Mouse (Mus musculus): ENCODE measurements at regions not wholly inside any gene's neighbourhood (a gene's known extent, or its start where the extent isn't known, plus 50 kb on each side); places are given as distances from the start of the nearest gene placed in this dataset.
"Not testable (repeated sequence)": the region's sequence is repeated elsewhere in the genome, so short reads cannot be mapped to it uniquely, and the experiment has no call there.

DNA sequence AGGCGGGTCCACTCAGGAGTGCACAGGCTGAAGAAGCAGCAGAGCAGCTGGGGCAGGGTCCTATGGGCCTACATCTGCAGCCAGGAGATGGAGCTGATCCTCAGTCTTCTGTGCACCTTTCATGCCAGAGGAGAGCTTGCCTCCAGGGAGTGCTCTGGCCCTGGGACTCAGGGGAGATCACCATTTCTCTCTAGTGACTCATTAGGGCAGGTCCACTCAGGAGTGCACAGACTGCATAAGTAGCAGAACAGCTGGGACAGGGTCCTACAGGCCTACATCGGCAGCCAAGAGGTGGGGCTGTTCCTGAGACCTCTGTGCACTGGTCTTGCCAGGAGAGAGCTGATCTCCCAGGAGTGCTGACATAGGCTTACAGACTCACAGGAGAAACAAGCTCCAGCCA lies 159.4 kb upstream of the Gm21897 start:
- no peak for DNase-seq (ENCODE audit: low spot score in 2 of 2)

DNA sequence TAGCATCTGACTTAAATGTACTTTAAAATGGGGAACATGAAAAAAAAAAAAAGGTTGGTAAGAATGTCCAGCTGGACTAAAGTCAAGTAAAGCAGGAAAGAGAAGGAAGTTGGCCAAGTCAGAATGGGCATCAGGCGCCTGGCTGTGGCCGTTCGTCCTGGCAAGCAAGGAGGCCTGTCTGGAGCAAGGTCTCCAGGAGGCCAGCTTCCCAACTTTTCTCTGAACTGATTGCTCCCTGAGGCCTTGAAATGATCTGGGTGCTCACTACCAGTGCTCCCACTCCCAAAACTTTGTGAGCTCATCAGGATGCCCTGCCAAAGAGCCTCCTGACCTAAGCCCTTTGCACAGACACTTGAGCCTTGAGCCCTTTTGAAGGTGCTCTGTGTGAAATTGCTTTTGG lies 141.7 kb upstream of the Gm21897 start:
- no peak for DNase-seq (ENCODE audit: low spot score in 2 of 2)

DNA sequence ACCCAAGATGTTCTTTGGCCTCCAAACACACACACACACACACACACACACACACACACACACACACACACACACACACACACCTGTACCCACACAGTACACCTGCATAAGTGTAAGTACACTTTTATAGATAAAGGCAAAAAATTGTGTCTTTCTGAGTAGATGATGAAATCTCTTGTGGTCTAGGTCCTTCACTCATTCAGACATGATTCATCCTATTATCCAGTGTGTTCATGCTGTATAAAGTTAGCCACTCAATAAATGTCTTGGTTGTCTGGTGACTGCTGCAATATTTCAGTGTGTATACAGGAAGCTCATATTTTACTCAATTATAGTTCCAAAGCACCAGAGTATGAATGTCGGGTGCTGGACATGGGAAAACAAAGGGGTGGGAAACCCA lies 131.5 kb upstream of the Gm21897 start:
- DNase-seq (ENCODE audit: low spot score in 2 of 2), result no peak

DNA sequence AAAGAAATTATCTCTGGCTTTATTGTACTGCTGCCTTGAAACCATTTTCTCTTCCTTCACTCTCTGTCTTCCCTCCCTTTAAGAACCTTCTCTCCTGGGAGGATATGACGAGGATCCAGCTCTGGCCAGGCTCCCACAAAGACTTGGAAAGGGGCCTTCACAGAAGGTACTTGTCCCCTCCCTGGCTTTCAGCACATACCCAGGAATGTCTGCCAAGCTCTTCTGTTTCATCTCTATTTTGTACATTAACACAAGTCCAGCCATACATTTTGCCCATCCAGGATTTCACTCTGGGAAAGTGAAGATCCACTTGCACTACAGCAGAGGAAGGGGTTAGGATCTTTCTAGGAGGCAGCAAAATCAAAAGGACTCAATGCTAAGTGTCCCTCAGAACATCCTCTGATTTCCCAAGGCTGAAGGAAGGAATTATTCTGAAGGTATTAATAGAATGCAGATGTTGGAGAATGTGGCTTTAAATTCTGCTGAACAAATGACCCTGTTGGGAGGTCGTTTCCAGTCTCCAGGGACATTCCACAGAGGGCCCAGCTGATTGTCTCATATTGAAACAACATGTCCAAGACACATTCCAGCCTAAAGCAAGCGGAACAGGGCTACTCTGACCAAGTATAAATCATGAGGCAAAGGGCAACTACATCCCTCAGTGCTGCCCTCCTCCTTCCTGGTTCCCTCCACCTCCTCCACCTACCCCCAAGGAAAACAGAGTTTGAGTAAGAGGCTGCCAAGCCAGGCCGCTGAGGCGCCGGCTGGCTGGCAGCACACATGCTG lies 122.1 kb upstream of the Gm21897 start:
- DNase-seq (ENCODE audit: low spot score in 2 of 2), result no peak

DNA sequence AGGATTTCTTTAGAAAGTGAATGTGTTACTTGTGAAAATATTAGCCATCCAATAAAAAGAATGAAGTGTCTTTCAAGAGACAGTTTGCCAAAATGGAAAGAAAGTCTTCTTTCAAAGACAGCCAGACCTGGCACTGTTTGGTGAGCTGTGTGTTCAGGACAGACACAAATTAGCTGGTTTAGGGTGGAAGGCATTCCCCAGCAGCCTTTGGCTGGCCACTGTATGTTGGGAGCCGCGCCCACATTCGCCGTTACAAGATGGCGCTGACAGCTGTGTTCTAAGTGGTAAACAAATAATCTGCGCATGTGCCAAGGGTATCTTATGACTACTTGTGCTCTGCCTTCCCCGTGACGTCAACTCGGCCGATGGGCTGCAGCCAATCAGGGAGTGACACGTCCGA lies 121.3 kb upstream of the Gm21897 start:
- DNase-seq (ENCODE audit: low spot score in 2 of 2), result not testable (repeated sequence)

DNA sequence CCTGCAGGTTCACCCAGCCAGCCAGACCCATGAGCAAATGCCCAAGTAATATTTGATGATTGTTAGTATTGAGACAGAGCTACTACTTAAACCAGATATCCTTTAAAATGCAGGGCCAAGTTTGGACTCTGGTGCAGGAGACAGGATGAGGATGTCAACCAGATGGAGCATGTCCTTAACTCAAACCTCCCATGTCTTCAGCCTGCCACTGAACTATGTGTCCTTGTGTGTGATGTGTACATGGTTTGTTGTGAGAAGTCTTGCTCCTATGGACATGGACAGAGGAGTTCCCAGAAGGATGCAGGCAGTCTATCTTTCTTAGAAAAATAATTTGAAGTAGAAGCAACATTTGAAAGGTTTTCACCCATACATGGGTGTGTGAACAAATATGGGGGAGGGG lies 120.4 kb upstream of the Gm21897 start:
- no peak for DNase-seq (ENCODE audit: low spot score in 2 of 2)

DNA sequence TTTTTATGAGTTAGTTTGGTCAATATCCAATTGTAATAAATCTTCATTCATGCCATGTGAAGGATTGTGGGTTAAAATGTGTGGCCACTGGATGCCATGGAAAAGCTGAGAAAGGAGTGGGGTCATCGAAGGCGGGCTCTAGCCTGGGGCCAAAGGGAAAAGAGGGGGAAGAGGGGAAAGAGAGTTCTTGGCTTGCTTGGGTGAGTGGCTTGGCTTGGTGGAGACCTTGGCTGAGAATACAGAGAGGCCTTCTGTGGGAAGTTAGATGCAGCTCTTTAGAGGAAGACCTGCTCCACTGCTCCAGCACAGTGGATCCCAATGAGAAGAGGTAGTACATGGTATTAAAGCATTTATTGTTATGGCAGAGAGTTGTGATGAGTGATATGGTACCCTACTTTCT lies 101.3 kb upstream of the Gm21897 start:
- no peak for DNase-seq (ENCODE audit: low spot score in 2 of 2)

DNA sequence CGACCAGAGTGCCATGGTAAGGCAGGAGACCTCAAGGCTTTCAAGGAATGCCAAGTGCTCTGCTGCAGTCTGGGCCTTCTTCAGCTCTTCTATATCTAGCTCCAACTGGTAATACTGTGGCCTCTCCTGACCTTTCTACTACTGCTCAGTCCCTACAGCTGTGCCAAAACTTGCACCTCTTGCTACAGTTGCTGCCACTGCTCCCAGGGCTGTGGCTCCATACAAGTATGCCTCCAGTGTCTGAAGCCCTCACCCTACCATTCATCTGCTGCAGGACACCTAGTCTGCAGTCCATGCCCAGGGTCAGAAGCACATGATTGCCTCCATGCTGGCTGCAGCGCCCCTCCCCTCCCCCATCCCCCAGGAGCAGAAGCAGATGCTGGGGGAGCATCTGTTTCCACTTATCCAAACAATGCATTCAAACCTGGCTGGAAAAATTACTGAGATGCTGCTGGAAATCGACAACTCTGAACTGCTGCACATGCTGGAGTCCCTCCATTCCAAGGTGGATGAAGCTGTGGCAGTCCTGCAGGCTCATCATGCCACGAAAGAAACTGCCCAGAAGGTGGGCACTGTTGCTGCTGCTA lies 96.2 kb upstream of the Gm21897 start:
- no peak for DNase-seq (ENCODE audit: low spot score in 2 of 2)

DNA sequence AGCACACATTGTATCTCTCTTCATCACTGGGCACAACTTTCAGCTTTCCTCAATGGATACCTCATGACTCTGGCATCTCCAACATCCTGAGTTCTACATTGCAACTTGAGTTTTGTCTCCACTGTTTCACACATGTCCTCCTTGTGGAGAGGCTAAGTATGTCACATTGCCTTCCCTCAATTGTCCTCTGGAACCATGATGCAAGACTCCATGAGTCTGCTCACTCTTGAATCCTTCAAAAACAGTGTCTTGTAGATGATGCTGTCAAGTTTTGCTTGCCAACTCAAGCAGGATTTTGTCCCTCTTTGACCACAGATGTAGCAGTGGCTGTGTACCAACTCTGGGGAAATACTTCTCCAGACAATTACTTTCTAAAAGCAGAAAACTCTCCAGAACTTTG lies 79.4 kb upstream of the Gm21897 start:
- DNase-seq (ENCODE audit: low spot score in 2 of 2), result no peak

DNA sequence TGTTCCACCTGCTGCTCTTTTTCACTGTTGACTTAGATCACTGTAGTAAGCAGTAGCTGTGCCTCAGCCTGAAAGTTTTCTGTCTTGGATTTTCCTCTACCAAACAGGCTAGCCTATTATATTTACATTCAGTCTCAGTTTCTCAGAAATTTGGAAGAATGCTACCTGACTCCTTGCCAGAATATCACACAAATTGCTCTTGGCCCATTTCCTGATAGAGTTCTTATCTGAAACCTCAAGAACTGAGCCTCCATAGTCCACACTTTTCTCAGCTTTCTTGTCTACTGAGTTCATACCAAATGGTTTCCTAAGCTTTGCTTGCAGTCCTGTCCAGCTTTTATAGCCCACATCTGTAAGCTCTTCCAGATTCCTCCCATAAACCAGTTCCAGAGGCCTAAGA lies 78.8 kb upstream of the Gm21897 start:
- DNase-seq (ENCODE audit: low spot score in 2 of 2), result no peak

DNA sequence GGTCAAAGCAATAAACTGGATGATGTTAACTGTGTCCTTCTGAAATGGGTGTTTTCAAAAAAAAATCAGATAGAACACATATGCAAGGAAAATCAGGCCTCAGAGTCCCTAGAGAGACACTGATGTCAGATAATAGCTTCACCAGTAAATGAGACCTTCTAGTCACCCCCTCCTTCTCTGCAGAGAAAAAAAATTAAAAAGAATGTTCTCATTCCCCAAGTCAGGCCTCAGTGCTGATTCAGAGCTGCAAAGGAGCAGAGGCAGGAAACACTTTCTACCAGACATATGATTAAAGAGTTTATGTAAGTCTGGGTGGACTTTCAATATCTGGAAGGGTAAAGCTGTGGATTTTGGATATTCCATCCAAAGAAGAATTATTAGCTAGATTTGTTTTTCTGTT lies 67.1 kb upstream of the Gm21897 start:
- DNase-seq (ENCODE audit: low spot score in 2 of 2), result no peak

DNA sequence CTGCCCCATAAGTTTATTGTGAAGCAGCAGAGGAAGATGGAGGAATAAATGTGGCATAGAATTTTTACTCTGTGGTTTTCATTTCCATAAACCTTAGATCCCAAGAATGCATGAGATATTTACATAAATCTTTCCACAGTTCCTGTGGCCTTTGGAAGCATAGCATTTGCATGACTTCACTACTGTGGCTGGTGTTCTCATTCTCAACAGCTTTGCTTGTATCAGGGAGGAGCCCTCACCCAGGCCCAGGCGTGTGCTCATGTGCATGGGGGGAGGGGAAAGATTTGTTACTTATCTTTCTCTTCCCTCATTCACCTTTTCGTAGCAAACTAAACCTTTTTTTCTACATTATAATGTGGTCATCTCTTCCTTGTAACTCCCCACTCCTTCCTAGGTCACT lies 65.6 kb upstream of the Gm21897 start:
- no peak for DNase-seq (ENCODE audit: low spot score in 2 of 2)

DNA sequence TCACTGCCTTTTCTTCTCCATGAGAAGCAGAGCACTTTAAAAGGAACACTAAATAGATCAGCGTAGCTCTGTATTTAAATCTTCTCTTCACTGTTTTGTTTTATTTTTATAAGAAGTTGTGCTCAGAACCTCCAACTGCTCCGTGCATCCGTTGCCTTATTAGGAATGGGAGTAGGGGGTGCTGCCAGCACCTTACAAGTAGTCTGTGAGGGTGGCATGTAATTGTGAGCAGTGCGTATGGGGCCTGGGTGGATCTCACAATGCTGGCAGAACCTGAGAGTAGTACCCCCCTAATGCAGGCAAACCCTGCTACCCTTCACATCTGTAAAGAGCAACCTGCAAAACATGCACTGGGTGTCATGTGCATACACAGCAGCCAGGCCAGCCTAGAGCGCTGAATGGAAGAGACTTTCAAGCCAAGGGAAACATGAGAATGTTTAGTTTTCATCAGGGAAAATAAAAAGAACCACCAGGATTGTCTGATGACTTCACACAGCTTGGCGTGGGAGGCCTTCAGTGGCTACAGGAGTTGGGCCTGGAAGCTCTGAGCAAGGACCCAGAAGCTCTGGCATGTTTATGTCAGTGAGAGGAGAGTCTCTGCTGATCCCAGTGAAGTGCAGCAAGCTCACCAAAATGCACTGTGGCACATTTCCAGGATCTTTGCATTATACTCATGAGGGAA lies 64.5 kb upstream of the Gm21897 start:
- peak; percentile 13 to 15 for DNase-seq (ENCODE audit: low spot score in 2 of 2)

DNA sequence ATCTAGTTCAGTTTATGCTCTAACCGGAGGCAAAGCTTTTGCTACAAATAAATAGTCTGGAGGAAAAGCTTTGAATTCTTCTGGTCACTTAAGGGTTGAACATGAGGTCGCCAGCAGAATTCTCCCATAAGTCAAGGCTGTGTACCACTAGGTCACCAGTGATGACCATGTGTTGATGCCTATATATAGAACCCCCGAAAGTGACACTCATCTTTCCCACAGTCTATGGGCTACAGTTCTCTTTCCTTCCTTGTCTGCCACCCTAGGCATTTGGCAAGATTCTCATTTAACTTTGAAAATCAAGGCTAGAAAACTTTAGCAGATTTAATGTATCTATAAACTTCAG lies 63.9 kb upstream of the Gm21897 start:
- DNase-seq (ENCODE audit: low spot score in 2 of 2), result no peak

DNA sequence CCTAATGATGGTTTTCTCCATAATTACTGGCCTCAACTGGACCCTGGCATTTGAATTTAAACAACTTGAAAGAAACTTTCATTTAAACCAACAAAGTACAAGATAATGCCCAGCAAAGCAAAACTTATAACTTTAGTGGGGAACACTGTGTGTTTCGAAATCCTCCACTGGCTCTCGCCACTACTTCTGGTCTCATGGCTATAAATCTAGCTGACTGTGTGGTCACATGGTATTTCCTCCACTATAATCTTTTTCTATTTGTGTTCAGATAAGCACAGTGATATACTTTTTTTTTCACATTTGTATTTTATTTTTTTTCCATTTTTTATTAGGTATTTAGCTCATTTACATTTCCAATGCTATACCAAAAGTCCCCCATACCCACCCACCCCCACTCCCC lies 62.6 kb upstream of the Gm21897 start:
- DNase-seq (ENCODE audit: low spot score in 2 of 2), result no peak

DNA sequence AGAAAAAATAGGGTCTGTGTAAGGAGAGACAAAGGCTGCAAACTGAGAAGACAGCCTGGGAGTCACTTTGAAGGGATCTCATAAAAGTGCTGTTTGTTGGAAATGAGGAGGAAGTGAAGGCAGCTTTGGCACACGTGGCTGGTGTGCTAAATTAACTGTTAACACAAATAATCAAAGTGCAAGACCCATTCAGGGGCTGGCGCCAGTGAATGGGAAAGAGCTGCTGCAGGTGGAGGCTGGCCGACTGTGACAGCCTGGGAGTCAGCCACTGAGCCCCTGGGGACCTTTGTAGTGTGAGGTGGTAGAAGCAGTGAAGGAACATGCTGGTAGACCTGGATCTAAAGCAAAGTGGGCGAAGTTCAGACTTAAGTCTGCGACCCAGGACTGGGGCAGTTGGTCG lies 57.8 kb upstream of the Gm21897 start:
- DNase-seq (ENCODE audit: low spot score in 2 of 2), result no peak

DNA sequence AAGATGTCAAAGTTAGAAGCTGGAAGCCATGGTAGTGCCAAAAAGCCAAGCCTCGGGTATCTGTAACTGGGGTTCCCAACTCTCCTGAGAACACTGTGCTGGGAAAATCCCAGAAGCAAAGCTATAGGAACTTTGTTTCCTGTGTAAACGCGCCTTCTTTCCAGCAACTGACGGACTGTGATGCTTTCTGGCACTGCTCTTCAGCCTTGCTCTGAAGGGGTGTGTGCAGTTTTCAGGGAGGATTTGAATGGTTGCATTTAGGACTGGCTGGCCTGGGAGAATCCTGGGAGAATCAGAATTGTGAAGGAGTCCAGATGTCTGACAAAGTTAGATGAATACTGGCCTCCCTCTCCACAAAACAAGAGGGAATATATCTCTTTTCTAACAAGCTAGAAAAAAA lies 57.2 kb upstream of the Gm21897 start:
- no peak for DNase-seq (ENCODE audit: low spot score in 2 of 2)

Data from right cerebral cortex, adult 2 months (tissue).